Mouse (Mus musculus) adrenal gland, adult (tissue): ENCODE results near the gene Dhrs3.

ENCODE experiments used
- DNase-seq, 2 experiments: peaks; one replicate each; pipeline ENCODE4 v3.0.0; 2022 to 2023; ENCODE audit warnings: low spot score in 1 of 2; ENCODE audit not compliant: inconsistent age in 2 of 2

Gene Dhrs3

GRCm38 (mm10) chr4:144971048-144971447 lies 78.4 kb downstream of the Dhrs3 start:
- DNase-seq, result no peak

GRCm38 (mm10) chr4:144972948-144973720 lies 80.5 kb downstream of the Dhrs3 start:
- peak in 1 of 2 experiments; percentile 61 for DNase-seq

- DNase-seq, result no peak
These were observed 81.8 kb downstream of the Dhrs3 start for GRCm38 (mm10) chr4:144974458-144974857.

- DNase-seq, result no peak
These were observed 82.9 kb downstream of the Dhrs3 start for GRCm38 (mm10) chr4:144975505-144975904.

GRCm38 (mm10) chr4:144977057-144977456 lies 84.4 kb downstream of the Dhrs3 start:
- DNase-seq, result no peak
